Mouse (Mus musculus) small intestine, adult 2 months (tissue): ENCODE measurements around the gene Macrod1.

Source experiments
- CTCF ChIP-seq: fragments of 200-500 bp; IDR thresholded peaks from 2 replicates; pipeline ENCODE4 v1.5.1; 2012; ENCODE audit warnings: low read depth, mild to moderate bottlenecking, control low read depth, inconsistent platforms, low read length, moderate library complexity, mixed read lengths; ENCODE audit not compliant: insufficient replicate concordance, insufficient read length; ENCODE audit errors: extremely low read depth
- POLR2A ChIP-seq: fragments of 200-500 bp; IDR thresholded peaks from 2 replicates; pipeline ENCODE4 v1.6.1; 2012; ENCODE audit warnings: low read depth, mild to moderate bottlenecking, control low read depth, inconsistent platforms, low read length, moderate library complexity

GRCm38 (mm10) chr19:7039088-7039720 lies 17.4 kb upstream of the Macrod1 start:
- TF ChIP-seq CTCF (no peak), POLR2A (no peak)
